Mouse (Mus musculus) CH12.LX (cell line): Measurements from ENCODE around the gene Ttpal. TPM values are rescaled to one million over a fixed set of nuclear protein-coding genes. Genes with fewer than 3 reads are reported as not detected.

ENCODE experiments used
- DNase-seq: peaks from one replicate; pipeline ENCODE4 v3.0.0-alpha.2; 2013; ENCODE audit errors: extremely low read depth
- H3K27ac ChIP-seq: 2 replicates; pipeline ENCODE4 v1.5.1; 2012; ENCODE audit warnings: low read depth, mild to moderate bottlenecking, control low read depth, moderate library complexity; ENCODE audit not compliant: insufficient read depth
- H3K27me3 ChIP-seq: replicated peaks from 2 replicates; pipeline ENCODE3; 2012; ENCODE audit warnings: inconsistent platforms
- H3K36me3 ChIP-seq, 2 experiments: replicated peaks in 1 of 2; 2 replicates each; pipeline versions ENCODE3 to v1.6.1; 2012; ENCODE audit warnings: inconsistent platforms in 1 of 2, low read length in 1 of 2, mild to moderate bottlenecking in 1 of 2, mixed read lengths in 1 of 2, moderate library complexity in 1 of 2; ENCODE audit not compliant: control insufficient read depth in 1 of 2, insufficient read depth in 1 of 2
- H3K4me1 ChIP-seq, 2 experiments: 2 replicates each; pipeline ENCODE4 v1.6.1; 2012; ENCODE audit warnings: inconsistent platforms in 1 of 2, moderate library complexity in 1 of 2; ENCODE audit not compliant: insufficient read depth in 2 of 2, control insufficient read depth in 1 of 2
- H3K4me2 ChIP-seq: 2 replicates; pipeline ENCODE4 v1.6.1; 2012; ENCODE audit warnings: low read depth, mild to moderate bottlenecking, control low read depth; ENCODE audit not compliant: poor library complexity, insufficient read depth, severe bottlenecking
- H3K4me3 ChIP-seq, 3 experiments: fragments of 150-350 bp in 1 of 3; sonication (generic) in 1 of 3; replicated peaks in 1 of 3; 2 replicates each; pipeline versions ENCODE3 to v1.5.1; 2011 to 2012; ENCODE audit warnings: low read depth in 2 of 3, low read length in 2 of 3, mild to moderate bottlenecking in 2 of 3, moderate library complexity in 2 of 3, control low read depth in 1 of 3, improper control_type of control experiment in 1 of 3, inconsistent platforms in 1 of 3, mixed read lengths in 1 of 3; ENCODE audit not compliant: poor library complexity in 1 of 3
- H3K79me2 ChIP-seq: replicated peaks from 2 replicates; pipeline ENCODE4 v1.6.1; 2012; ENCODE audit warnings: mild to moderate bottlenecking, moderate library complexity; ENCODE audit not compliant: control insufficient read depth, poor library complexity, insufficient read depth, severe bottlenecking; ENCODE audit errors: extremely low read depth
- H3K9ac ChIP-seq: 2 replicates; pipeline ENCODE4 v1.6.1; 2012; ENCODE audit warnings: low read depth, mild to moderate bottlenecking, control low read depth, moderate library complexity; ENCODE audit not compliant: insufficient read depth
- H3K9me3 ChIP-seq: replicated peaks from 2 replicates; pipeline ENCODE3; 2012; ENCODE audit warnings: low read length, inconsistent platforms, mixed read lengths
- BHLHE40 ChIP-seq: IDR thresholded peaks from 2 replicates; pipeline ENCODE4 v1.6.1; 2011; ENCODE audit warnings: mild to moderate bottlenecking, low read depth, low read length, improper control_type of control experiment
- CHD1 ChIP-seq: IDR thresholded peaks from 2 replicates; pipeline ENCODE4 v1.6.1; 2012; ENCODE audit warnings: low read depth, low read length, improper control_type of control experiment, inconsistent platforms
- CHD2 ChIP-seq: IDR thresholded peaks from 2 replicates; pipeline ENCODE4 v1.6.1; 2011; ENCODE audit warnings: low read length, improper control_type of control experiment
- CTCF ChIP-seq, 2 experiments: IDR thresholded peaks in 1 of 2; conservative IDR thresholded peaks in 1 of 2; 2 replicates each; pipeline ENCODE4 v1.5.1; 2011 to 2012; ENCODE audit warnings: low read depth in 2 of 2, low read length in 2 of 2, improper control_type of control experiment in 1 of 2, inconsistent platforms in 1 of 2, mild to moderate bottlenecking in 1 of 2, moderate library complexity in 1 of 2
- E2F4 ChIP-seq: IDR thresholded peaks from 2 replicates; pipeline ENCODE4 v1.6.1; 2011; ENCODE audit warnings: low read depth, low read length, improper control_type of control experiment; ENCODE audit not compliant: insufficient replicate concordance
- MAZ ChIP-seq: IDR thresholded peaks from 2 replicates; pipeline ENCODE4 v1.6.1; 2012; ENCODE audit warnings: low read depth, mild to moderate bottlenecking, inconsistent platforms, low read length, improper control_type of control experiment, moderate library complexity
- MXI1 ChIP-seq: IDR thresholded peaks from 2 replicates; pipeline ENCODE4 v1.6.1; 2011; ENCODE audit warnings: mild to moderate bottlenecking, low read depth, low read length, improper control_type of control experiment
- MYC ChIP-seq: IDR thresholded peaks from 2 replicates; pipeline ENCODE4 v1.6.1; 2011; ENCODE audit warnings: low read depth, mild to moderate bottlenecking, improper control_type of control experiment, low read length
- SMC3 ChIP-seq: IDR thresholded peaks from 2 replicates; pipeline ENCODE4 v1.6.1; 2011; ENCODE audit warnings: low read depth, low read length, improper control_type of control experiment
- TBP ChIP-seq: conservative IDR thresholded peaks from 2 replicates; pipeline ENCODE4 v1.6.1; 2011; ENCODE audit warnings: low read depth, low read length, improper control_type of control experiment
- ZC3H11A ChIP-seq: IDR thresholded peaks from 2 replicates; pipeline ENCODE4 v1.6.1; 2012; ENCODE audit warnings: low read depth, mild to moderate bottlenecking, inconsistent platforms, low read length, improper control_type of control experiment
- ZNF384 ChIP-seq: IDR thresholded peaks from 2 replicates; pipeline ENCODE4 v1.6.1; 2012; ENCODE audit warnings: low read depth, low read length, improper control_type of control experiment, inconsistent platforms
- dilution Hi-C: fragments of 300-500 bp; cut with MboI; formaldehyde crosslinking; loops from 2 replicates; pipeline ENCODE4 v1.14.3; 2020; ENCODE audit warnings: low sequenced_read_pairs; ENCODE audit not compliant: extremely low pct_unique_long_range_greater_than_20kb, extremely low pct_ligation_motif_present
- in situ Hi-C: fragments of 300-500 bp; cut with MboI; formaldehyde crosslinking; loops from 3 replicates; pipeline ENCODE4 v1.14.3; 2019; ENCODE audit warnings: low sequenced_read_pairs, low pct_ligation_motif_present, low pct_unique_long_range_greater_than_20kb, mixed read lengths
- polyA plus RNA-seq: library from polyadenylated mRNA; unstranded; fragments of >175 nt; gene quantifications from 2 replicates; pipeline ENCODE4 v1.2.1, GENCODE M21; 2012; ENCODE audit warnings: low read depth; ENCODE audit not compliant: insufficient read length
- total RNA-seq, 2 experiments: library from RNA; depleted of rRNA; stranded (reverse); fragments of 300-350 nt in 1 of 2; fragments of >200 nt in 1 of 2; gene quantifications; 2 replicates each; pipeline ENCODE4 v1.2.3; 2012 to 2014

The Ttpal gene
- total and polyA plus RNA-seq, 3 experiments, result 21.9 to 38.9 (median 25.7) TPM

DNA sequence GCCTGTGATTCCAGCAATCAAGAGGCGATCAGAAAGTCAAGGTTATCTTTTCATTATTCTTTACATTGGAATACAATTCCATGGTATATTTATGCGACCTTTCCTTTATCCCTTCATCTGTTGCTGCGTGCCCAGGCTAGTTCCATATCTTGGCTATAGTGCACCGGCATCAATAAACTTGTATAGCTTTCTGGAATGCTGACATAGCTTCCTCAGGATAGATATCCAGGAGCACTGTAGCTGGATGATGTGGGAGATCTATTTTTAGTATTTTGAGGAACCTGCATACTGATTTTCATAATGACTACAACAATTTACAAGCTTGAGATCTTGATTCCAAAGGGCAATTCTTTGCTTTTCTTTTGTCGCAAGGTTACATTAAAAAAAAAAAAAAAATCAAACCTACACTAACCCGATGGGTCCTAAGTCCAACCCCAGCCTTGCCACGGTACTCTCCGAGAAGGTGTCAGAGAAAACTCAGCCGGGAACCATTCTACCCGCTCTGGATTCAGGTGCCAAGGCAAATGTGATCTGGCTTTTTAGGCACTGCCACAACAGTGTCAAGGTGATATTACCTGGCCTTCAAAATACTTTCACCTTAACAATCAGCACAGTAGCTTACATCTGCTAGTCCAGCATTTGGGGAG lies 8.4 kb upstream of the Ttpal start:
- no peak overlapping the region for H3K4me3 ChIP-seq
- no peak overlapping the region for H3K4me2 ChIP-seq
- peaks cover 0 to 21% of the 10 kb centered on the region in 2 experiments; a peak in 2 of 4 replicates for H3K4me1 ChIP-seq
- H3K27ac ChIP-seq, result no peak overlapping the region
- dilution Hi-C loops, result no loop called here
- no peaks in the 10 kb centered on the region for H3K9me3 ChIP-seq
- H3K27me3 ChIP-seq, result peaks cover 12% of the 10 kb centered on the region
- no peak overlapping the region for H3K9ac ChIP-seq
- TF ChIP-seq MXI1 (no peak), MYC (no peak), CTCF (conservative IDR thresholded peaks at IDR 0.05 in 1 of 2, IDR thresholded peaks at IDR 0.05 in 1 of 2; ENCODE audit: low read depth in 2 of 2, low read length in 2 of 2) (no peak), ZNF384 (no peak), SMC3 (no peak)
- TF ChIP-seq, all 38 proteins: peak for 0
- no peaks in the 10 kb centered on the region for H3K36me3 ChIP-seq
- in situ Hi-C loops, result loop anchor here (10.0 kb wide), 1 partner anchor 59 kb away; no protein-coding TSS in a partner anchor
- no peaks in the 10 kb centered on the region for H3K79me2 ChIP-seq
- no peak for DNase-seq

DNA sequence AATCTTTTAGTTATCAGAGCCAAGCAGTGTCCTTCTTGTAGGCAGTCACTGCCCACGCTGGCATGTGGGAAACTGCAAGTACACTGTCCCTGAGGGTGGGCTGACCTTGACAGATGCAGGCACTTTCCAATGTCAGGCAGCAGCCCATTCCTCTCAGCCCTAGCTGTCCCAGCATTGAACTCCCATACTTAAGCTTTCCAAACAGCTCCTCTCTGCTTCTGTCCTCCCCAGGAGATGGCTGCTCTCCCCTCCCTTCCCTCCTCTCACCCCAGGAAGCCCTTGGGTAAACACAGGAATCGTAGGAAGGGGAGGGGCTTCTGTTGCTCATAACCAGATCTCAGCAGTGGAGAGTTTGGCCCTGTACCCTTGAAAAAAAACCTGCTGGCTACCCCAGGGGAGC lies 7.0 kb upstream of the Ttpal start:
- DNase-seq, result no peak
- H3K79me2 ChIP-seq, result no peaks in the 10 kb centered on the region
- in situ Hi-C loops, result loop anchor here (10.0 kb wide), 1 partner anchor 60 kb away; no protein-coding TSS in a partner anchor
- dilution Hi-C loops, result no loop called here
- peaks cover 12% of the 10 kb centered on the region for H3K27me3 ChIP-seq
- no peak overlapping the region for H3K9ac ChIP-seq
- no peak for TF ChIP-seq ZC3H11A
- no peak for TF ChIP-seq BHLHE40
- TF ChIP-seq, all 38 proteins: peak for 0
- Histone ChIP-seq H3K4me3 (no peak overlapping the region), H3K27ac (no peak overlapping the region), H3K9me3 (no peaks in the 10 kb centered on the region), H3K36me3 (no peaks in the 10 kb centered on the region), H3K4me2 (no peak overlapping the region), H3K4me1 (peaks cover 0 to 29% of the 10 kb centered on the region in 2 experiments; a peak in 2 of 4 replicates)

DNA sequence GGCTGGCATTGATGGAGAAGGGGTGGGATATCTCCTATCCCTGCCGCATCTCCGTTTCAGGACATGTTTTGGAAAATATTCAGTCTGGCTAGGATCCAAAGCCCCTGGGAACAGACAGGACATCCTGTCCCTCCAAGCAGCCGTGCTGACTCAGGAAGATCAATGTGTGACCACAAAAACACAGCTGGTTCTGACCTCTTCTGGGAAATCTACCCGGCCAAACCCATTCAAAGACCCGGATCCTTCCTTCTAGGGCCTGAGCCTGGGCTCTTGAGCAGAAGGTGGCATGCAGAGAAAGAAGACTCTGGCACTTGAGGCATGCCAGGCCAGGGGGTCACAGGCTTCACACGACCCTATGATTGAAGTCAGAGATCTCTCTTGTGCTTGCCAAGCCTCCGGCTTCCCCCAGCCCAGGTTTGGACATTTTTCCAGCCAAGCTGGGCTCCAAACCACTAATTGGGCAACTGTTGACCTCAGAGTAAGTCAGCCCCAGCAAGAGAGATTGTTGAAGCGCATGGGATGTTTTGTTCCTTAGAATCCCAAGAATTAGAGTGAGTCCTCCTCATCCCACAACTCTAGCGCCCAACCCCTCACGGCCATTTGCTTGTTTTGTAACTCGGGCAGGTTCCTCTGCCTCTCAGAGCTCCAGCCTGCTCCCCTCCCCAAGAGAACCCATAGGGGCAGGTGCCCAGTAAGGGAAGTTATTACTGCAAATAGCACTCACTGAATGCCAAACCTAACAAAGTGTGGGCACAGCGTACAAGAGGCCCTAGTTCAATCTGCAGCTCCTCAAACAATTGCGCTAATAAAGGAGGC lies 5.8 kb upstream of the Ttpal start:
- in situ Hi-C loops, result loop anchor here (10.0 kb wide), 1 partner anchor 61 kb away; no protein-coding TSS in a partner anchor
- Histone ChIP-seq H3K27ac (no peak overlapping the region), H3K4me1 (peaks cover 0 to 29% of the 10 kb centered on the region in 2 experiments; a peak in 2 of 4 replicates)

More for the DNA sequence above, 5.8 kb upstream of the Ttpal start:
- no peak for DNase-seq
- Histone ChIP-seq H3K36me3 (no peaks in the 10 kb centered on the region), H3K4me3 (no peak overlapping the region), H3K9ac (no peak overlapping the region), H3K4me2 (no peak overlapping the region), H3K79me2 (no peaks in the 10 kb centered on the region), H3K27me3 (peaks cover 12% of the 10 kb centered on the region), H3K9me3 (no peaks in the 10 kb centered on the region)
- no peak for TF ChIP-seq E2F4
- TF ChIP-seq MAZ, result no peak
- no peak for TF ChIP-seq CHD1
- TF ChIP-seq BHLHE40, result no peak
- no peak for TF ChIP-seq CHD2
- no peak for TF ChIP-seq TBP
- dilution Hi-C loops, result no loop called here
